Mouse (Mus musculus) lung, adult 10 weeks (tissue): Measurements from ENCODE around the gene Cks1brt. TPM values are rescaled to one million over a fixed set of nuclear protein-coding genes. Genes with fewer than 3 reads are reported as not detected.

Source experiments
- polyA plus RNA-seq: library from polyadenylated mRNA; stranded (reverse); fragments of 350-450 nt; fragmentation: Illumina TruSeq; extraction: RNeasy Lipid Tissue Mini Kit (QIAGEN cat#74804); gene quantifications from one replicate; pipeline ENCODE4 v1.2.3, GENCODE M21; 2014; ENCODE audit warnings: low read depth, low replicate concordance; ENCODE audit not compliant: insufficient read depth

Cks1brt gene
- not detected for polyA plus RNA-seq

DNA sequence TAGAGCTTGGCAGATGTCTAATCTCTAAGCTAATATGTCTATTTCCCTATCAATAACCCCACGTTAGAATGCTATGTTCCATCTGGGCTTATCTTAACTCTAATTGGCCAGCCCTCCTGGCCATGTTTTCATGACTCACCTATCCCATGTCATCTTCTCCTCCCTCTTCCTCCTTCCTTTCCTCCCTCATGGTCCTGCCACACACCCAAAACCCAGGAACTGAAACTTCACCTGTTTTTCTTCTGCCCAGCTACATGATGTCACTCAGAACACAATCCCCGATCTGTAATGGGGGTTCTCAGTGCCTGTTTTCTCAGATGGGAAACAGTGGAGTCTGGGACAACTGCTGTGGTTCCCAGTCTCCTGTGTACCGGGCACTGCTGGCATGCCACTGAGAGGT is at the start of gene Cks1brt:
Gene Cks1brt (plus strand): TSS at position 301 of the 400 bp plus-strand sequence.

DNA sequence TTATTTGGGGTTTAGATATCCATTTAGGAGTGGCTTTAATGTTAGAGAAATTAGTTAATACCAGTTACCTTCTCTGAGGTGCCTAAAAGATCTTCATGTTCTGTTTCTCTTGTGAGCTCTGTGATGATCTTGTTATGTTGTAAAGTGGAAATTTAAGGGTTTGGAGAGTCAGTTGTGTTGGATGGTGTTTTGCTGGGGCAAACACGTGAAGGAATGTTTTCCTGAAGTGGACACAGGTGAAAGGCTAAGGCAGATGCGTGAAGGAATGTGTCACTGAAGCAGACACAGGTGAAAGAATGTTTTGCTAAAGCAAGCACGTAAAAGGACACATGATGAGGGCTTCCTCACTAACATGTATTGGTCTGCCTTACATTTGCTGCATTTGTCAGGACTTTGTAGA is 28.7 kb upstream of the Cks1brt start, which contains the start of gene Zfp791:
Gene Zfp791 (minus strand): TSS at position 101 of the 400 bp plus-strand sequence.

Other genes starting within 250 kb of the Cks1brt start
- 0.20 TPM for gene Klf1, start 250.0 kb upstream of the Cks1brt start, polyA plus RNA-seq
- 28.2 TPM for gene Dnase2a, start 243.4 kb upstream of the Cks1brt start, polyA plus RNA-seq
- 0.09 TPM for gene Mast1, start 214.6 kb upstream of the Cks1brt start, polyA plus RNA-seq
- gene Rtbdn, start 204.9 kb upstream of the Cks1brt start, polyA plus RNA-seq: not detected
- gene Gm49661, start 182.5 kb upstream of the Cks1brt start, polyA plus RNA-seq: not detected
- gene Prdx2, start 182.3 kb upstream of the Cks1brt start, polyA plus RNA-seq: 256 TPM
- 36.8 TPM for gene Rnaseh2a, start 182.2 kb upstream of the Cks1brt start, polyA plus RNA-seq
- 59.1 TPM for gene Junb, start 173.2 kb upstream of the Cks1brt start, polyA plus RNA-seq
- gene Hook2, start 161.3 kb upstream of the Cks1brt start, polyA plus RNA-seq: 6.5 TPM
- not detected for gene Best2, start 137.4 kb upstream of the Cks1brt start, polyA plus RNA-seq
- gene Asna1, start 126.6 kb upstream of the Cks1brt start, polyA plus RNA-seq: 56.6 TPM
- gene Trir, start 125.1 kb upstream of the Cks1brt start, polyA plus RNA-seq: 138 TPM
- gene Tnpo2, start 115.0 kb upstream of the Cks1brt start, polyA plus RNA-seq: 14.4 TPM
- gene Fbxw9, start 91.9 kb upstream of the Cks1brt start, polyA plus RNA-seq: 13.7 TPM
- not detected for gene Gm5741, start 83.9 kb upstream of the Cks1brt start, polyA plus RNA-seq
- gene Dhps, start 80.2 kb upstream of the Cks1brt start, polyA plus RNA-seq: 31.0 TPM
- 89.8 TPM for gene Wdr83os, start 71.2 kb upstream of the Cks1brt start, polyA plus RNA-seq
- 19.6 TPM for gene Wdr83, start 70.6 kb upstream of the Cks1brt start, polyA plus RNA-seq
- 26.8 TPM for gene Man2b1, start 68.7 kb upstream of the Cks1brt start, polyA plus RNA-seq
- 1.0 TPM for gene Zfp791, start 28.8 kb upstream of the Cks1brt start, polyA plus RNA-seq
- gene Olfr371, start 74.1 kb downstream of the Cks1brt start, polyA plus RNA-seq: not detected
- gene Orc6, start 147.7 kb downstream of the Cks1brt start, polyA plus RNA-seq: 21.7 TPM
- 55.7 TPM for gene Vps35, start 147.9 kb downstream of the Cks1brt start, polyA plus RNA-seq
- gene Mylk3, start 234.4 kb downstream of the Cks1brt start, polyA plus RNA-seq: 3.9 TPM